Mouse (Mus musculus) megakaryocyte, embryonic 14.5 days (primary cell): ENCODE data around the gene Zdhhc1. TPM values are rescaled to one million over a fixed set of nuclear protein-coding genes. Genes with fewer than 3 reads are reported as not detected.

Source experiments
- H3K27me3 ChIP-seq: replicated peaks from 2 replicates; pipeline ENCODE3; 2012; ENCODE audit warnings: inconsistent platforms
- H3K36me3 ChIP-seq: replicated peaks from 2 replicates; pipeline ENCODE3; 2012; ENCODE audit warnings: low read length, inconsistent platforms, mixed read lengths
- H3K4me1 ChIP-seq: 2 replicates; pipeline ENCODE4 v1.6.1; 2012; ENCODE audit warnings: inconsistent platforms
- H3K4me3 ChIP-seq: replicated peaks from 2 replicates; pipeline ENCODE3; 2012; ENCODE audit warnings: moderate library complexity, mild to moderate bottlenecking, inconsistent platforms
- H3K9me3 ChIP-seq: 2 replicates; pipeline ENCODE4 v1.6.1; 2012; ENCODE audit warnings: inconsistent platforms
- FLI1 ChIP-seq: IDR thresholded peaks from 2 replicates; pipeline ENCODE4 v1.6.1; 2012; ENCODE audit warnings: low read length, inconsistent platforms, mixed read lengths
- GATA1 ChIP-seq: IDR thresholded peaks from 3 replicates; pipeline ENCODE4 v1.6.1; 2012; ENCODE audit warnings: mixed read lengths, low read length, inconsistent platforms, borderline replicate concordance
- polyA plus RNA-seq: library from polyadenylated mRNA; stranded (reverse); fragments of >175 nt; gene quantifications from 2 replicates; pipeline ENCODE4 v1.2.3, GENCODE M21; 2012; ENCODE audit warnings: low replicate concordance; ENCODE audit not compliant: insufficient read depth

Gene Zdhhc1
- polyA plus RNA-seq, 1 experiment = 9.0 TPM

- Histone ChIP-seq H3K4me3 (peak overlapping the region; percentile 94), H3K36me3 (no peaks in the 10 kb centered on the region), H3K27me3 (peaks cover 5% of the 10 kb centered on the region), H3K4me1 (peaks cover 35% of the 10 kb centered on the region), H3K9me3 (no peaks in the 10 kb centered on the region)
- TF ChIP-seq GATA1 = no peak
- TF ChIP-seq FLI1 = no peak
Observed at GRCm38 (mm10) chr8:105495350-105496302, 1.1 kb downstream of the Zdhhc1 start.

- Histone ChIP-seq H3K27me3 (peaks cover 4% of the 10 kb centered on the region), H3K36me3 (no peaks in the 10 kb centered on the region), H3K9me3 (no peaks in the 10 kb centered on the region), H3K4me3 (no peak overlapping the region), H3K4me1 (peaks cover 30% of the 10 kb centered on the region)
- TF ChIP-seq GATA1 = no peak
- TF ChIP-seq FLI1 = no peak
Observed at GRCm38 (mm10) chr8:105494566-105494965, 2.1 kb downstream of the Zdhhc1 start.

- no peaks in the 10 kb centered on the region for H3K36me3 ChIP-seq
- H3K27me3 ChIP-seq = peaks cover 8% of the 10 kb centered on the region
- no peaks in the 10 kb centered on the region for H3K9me3 ChIP-seq
- TF ChIP-seq FLI1 (no peak), GATA1 (no peak)
- H3K4me3 ChIP-seq = no peak overlapping the region
- H3K4me1 ChIP-seq = peaks cover 27% of the 10 kb centered on the region
Observed at GRCm38 (mm10) chr8:105493495-105493894, 3.2 kb downstream of the Zdhhc1 start.

GRCm38 (mm10) chr8:105489281-105489680 lies 7.4 kb downstream of the Zdhhc1 start:
- peaks cover 10% of the 10 kb centered on the region for H3K36me3 ChIP-seq
- H3K4me1 ChIP-seq = no peaks in the 10 kb centered on the region
- peaks cover 16% of the 10 kb centered on the region for H3K27me3 ChIP-seq
- H3K4me3 ChIP-seq = no peak overlapping the region
- no peaks in the 10 kb centered on the region for H3K9me3 ChIP-seq
- TF ChIP-seq GATA1 = no peak
- no peak for TF ChIP-seq FLI1

GRCm38 (mm10) chr8:105488082-105488481 lies 8.6 kb downstream of the Zdhhc1 start:
- H3K4me1 ChIP-seq = no peaks in the 10 kb centered on the region
- peaks cover 22% of the 10 kb centered on the region for H3K36me3 ChIP-seq
- H3K9me3 ChIP-seq = no peaks in the 10 kb centered on the region
- H3K4me3 ChIP-seq = no peak overlapping the region
- no peak for TF ChIP-seq GATA1
- TF ChIP-seq FLI1 = no peak
- peaks cover 16% of the 10 kb centered on the region for H3K27me3 ChIP-seq

GRCm38 (mm10) chr8:105484392-105484791 lies 12.3 kb downstream of the Zdhhc1 start:
- Histone ChIP-seq H3K36me3 (peaks cover 22% of the 10 kb centered on the region), H3K27me3 (peaks cover 19% of the 10 kb centered on the region), H3K4me3 (no peak overlapping the region), H3K4me1 (peaks cover 15% of the 10 kb centered on the region), H3K9me3 (no peaks in the 10 kb centered on the region)
- TF ChIP-seq FLI1 (no peak), GATA1 (no peak)

- Histone ChIP-seq H3K9me3 (no peaks in the 10 kb centered on the region), H3K4me1 (peaks cover 15% of the 10 kb centered on the region), H3K4me3 (no peak overlapping the region), H3K27me3 (peaks cover 22% of the 10 kb centered on the region), H3K36me3 (peaks cover 22% of the 10 kb centered on the region)
- TF ChIP-seq GATA1 (no peak), FLI1 (no peak)
Observed at GRCm38 (mm10) chr8:105484030-105484368, 12.7 kb downstream of the Zdhhc1 start.

GRCm38 (mm10) chr8:105483212-105484029 lies 13.3 kb downstream of the Zdhhc1 start:
- H3K4me1 ChIP-seq = peaks cover 15% of the 10 kb centered on the region
- peaks cover 22% of the 10 kb centered on the region for H3K27me3 ChIP-seq
- TF ChIP-seq FLI1 (no peak), GATA1 (no peak)
- peaks cover 25% of the 10 kb centered on the region for H3K36me3 ChIP-seq
- no peaks in the 10 kb centered on the region for H3K9me3 ChIP-seq
- no peak overlapping the region for H3K4me3 ChIP-seq

GRCm38 (mm10) chr8:105482123-105482522 lies 14.6 kb downstream of the Zdhhc1 start:
- Histone ChIP-seq H3K4me3 (no peak overlapping the region), H3K9me3 (no peaks in the 10 kb centered on the region)
- TF ChIP-seq GATA1 (no peak), FLI1 (no peak)

GRCm38 (mm10) chr8:105481453-105481852 lies 15.2 kb downstream of the Zdhhc1 start:
- Histone ChIP-seq H3K9me3 (no peaks in the 10 kb centered on the region), H3K27me3 (peaks cover 32% of the 10 kb centered on the region), H3K36me3 (peaks cover 25% of the 10 kb centered on the region), H3K4me1 (peaks cover 22% of the 10 kb centered on the region), H3K4me3 (no peak overlapping the region)
- no peak for TF ChIP-seq GATA1
- no peak for TF ChIP-seq FLI1

More at GRCm38 (mm10) chr8:105482123-105482522, 14.6 kb downstream of the Zdhhc1 start:
- Histone ChIP-seq H3K4me1 (peaks cover 16% of the 10 kb centered on the region), H3K27me3 (peaks cover 28% of the 10 kb centered on the region), H3K36me3 (peaks cover 25% of the 10 kb centered on the region)
